Mouse (Mus musculus): ENCODE data around the gene Pced1b. TPM values are rescaled to one million over a fixed set of nuclear protein-coding genes. Genes with fewer than 3 reads are reported as not detected.
"Not testable (repeated sequence)": the region's sequence is repeated elsewhere in the genome, so short reads cannot be mapped to it uniquely, and the experiment has no call there.

The Pced1b gene
- total RNA-seq, 2 experiments from 2014 or later, result 6.4 to 38.6 TPM

GRCm38 (mm10) chr15:97382567-97382966, 135.7 kb downstream of the Pced1b start:
- ATAC-seq (replicated peaks; ENCODE audit: low FRiP score, low TSS enrichment, poor library complexity, severe bottlenecking), result no peak

GRCm38 (mm10) chr15:97383523-97384141, 136.7 kb downstream of the Pced1b start:
- ATAC-seq (replicated peaks; ENCODE audit: low FRiP score, low TSS enrichment, poor library complexity, severe bottlenecking), result no peak

- ATAC-seq (replicated peaks; ENCODE audit: low FRiP score, low TSS enrichment, poor library complexity, severe bottlenecking), result no peak
Observed at GRCm38 (mm10) chr15:97384170-97385018, 137.5 kb downstream of the Pced1b start.

- ATAC-seq (replicated peaks; ENCODE audit: low FRiP score, low TSS enrichment, poor library complexity, severe bottlenecking), result not testable (repeated sequence)
Observed at GRCm38 (mm10) chr15:97385174-97385573, 138.3 kb downstream of the Pced1b start.

GRCm38 (mm10) chr15:97387793-97388192, 140.9 kb downstream of the Pced1b start:
- ATAC-seq (replicated peaks; ENCODE audit: low FRiP score, low TSS enrichment, poor library complexity, severe bottlenecking), result no peak

GRCm38 (mm10) chr15:97389577-97389976, 142.7 kb downstream of the Pced1b start:
- no peak for ATAC-seq (replicated peaks; ENCODE audit: low FRiP score, low TSS enrichment, poor library complexity, severe bottlenecking)

- ATAC-seq (replicated peaks; ENCODE audit: low FRiP score, low TSS enrichment, poor library complexity, severe bottlenecking), result no peak
Observed at GRCm38 (mm10) chr15:97390778-97391177, 143.9 kb downstream of the Pced1b start.

- no peak for ATAC-seq (replicated peaks; ENCODE audit: low FRiP score, low TSS enrichment, poor library complexity, severe bottlenecking)
Observed at GRCm38 (mm10) chr15:97391436-97391835, 144.5 kb downstream of the Pced1b start.

GRCm38 (mm10) chr15:97394561-97394960, 147.7 kb downstream of the Pced1b start:
- no peak for ATAC-seq (replicated peaks; ENCODE audit: low FRiP score, low TSS enrichment, poor library complexity, severe bottlenecking)

GRCm38 (mm10) chr15:97396586-97397299, 149.8 kb downstream of the Pced1b start:
- no peak for ATAC-seq (replicated peaks; ENCODE audit: low FRiP score, low TSS enrichment, poor library complexity, severe bottlenecking)

- peak; percentile 75; the same call in 1 of the 2 replicates for ATAC-seq (replicated peaks; ENCODE audit: low FRiP score, low TSS enrichment, poor library complexity, severe bottlenecking)
Observed at GRCm38 (mm10) chr15:97397793-97398192, 150.9 kb downstream of the Pced1b start.

GRCm38 (mm10) chr15:97400866-97401265, 154.0 kb downstream of the Pced1b start:
- no peak for ATAC-seq (replicated peaks; ENCODE audit: low FRiP score, low TSS enrichment, poor library complexity, severe bottlenecking)

- ATAC-seq (replicated peaks; ENCODE audit: low FRiP score, low TSS enrichment, poor library complexity, severe bottlenecking), result peak; percentile 56
Observed at GRCm38 (mm10) chr15:97404483-97404882, 157.6 kb downstream of the Pced1b start.

GRCm38 (mm10) chr15:97404998-97405397, 158.1 kb downstream of the Pced1b start:
- peak; percentile 98 for ATAC-seq (replicated peaks; ENCODE audit: low FRiP score, low TSS enrichment, poor library complexity, severe bottlenecking)

- ATAC-seq (replicated peaks; ENCODE audit: low FRiP score, low TSS enrichment, poor library complexity, severe bottlenecking), result no peak
Observed at GRCm38 (mm10) chr15:97406105-97406504, 159.2 kb downstream of the Pced1b start.

GRCm38 (mm10) chr15:97407496-97408454, 160.9 kb downstream of the Pced1b start:
- ATAC-seq (replicated peaks; ENCODE audit: low FRiP score, low TSS enrichment, poor library complexity, severe bottlenecking), result no peak

- ATAC-seq (replicated peaks; ENCODE audit: low FRiP score, low TSS enrichment, poor library complexity, severe bottlenecking), result no peak
Observed at GRCm38 (mm10) chr15:97411136-97411535, 164.2 kb downstream of the Pced1b start.

GRCm38 (mm10) chr15:97411671-97412070, 164.8 kb downstream of the Pced1b start:
- ATAC-seq (replicated peaks; ENCODE audit: low FRiP score, low TSS enrichment, poor library complexity, severe bottlenecking), result no peak

GRCm38 (mm10) chr15:97412308-97412707, 165.4 kb downstream of the Pced1b start:
- ATAC-seq (replicated peaks; ENCODE audit: low FRiP score, low TSS enrichment, poor library complexity, severe bottlenecking), result no peak

Measured in megakaryocyte-erythroid progenitor cell, adult 5-6 weeks (primary cell).